Mouse (Mus musculus) lung, postnatal 0 days (tissue): ENCODE results near the gene Sun2.

Experiments
- CTCF ChIP-seq: IDR thresholded peaks from 2 replicates; pipeline ENCODE4 v1.5.1; 2016; ENCODE audit warnings: antibody characterized with exemption, mild to moderate bottlenecking
- EP300 ChIP-seq: IDR thresholded peaks from 2 replicates; pipeline ENCODE4 v1.6.1; 2016; ENCODE audit warnings: antibody characterized with exemption, mild to moderate bottlenecking, control low read depth

DNA sequence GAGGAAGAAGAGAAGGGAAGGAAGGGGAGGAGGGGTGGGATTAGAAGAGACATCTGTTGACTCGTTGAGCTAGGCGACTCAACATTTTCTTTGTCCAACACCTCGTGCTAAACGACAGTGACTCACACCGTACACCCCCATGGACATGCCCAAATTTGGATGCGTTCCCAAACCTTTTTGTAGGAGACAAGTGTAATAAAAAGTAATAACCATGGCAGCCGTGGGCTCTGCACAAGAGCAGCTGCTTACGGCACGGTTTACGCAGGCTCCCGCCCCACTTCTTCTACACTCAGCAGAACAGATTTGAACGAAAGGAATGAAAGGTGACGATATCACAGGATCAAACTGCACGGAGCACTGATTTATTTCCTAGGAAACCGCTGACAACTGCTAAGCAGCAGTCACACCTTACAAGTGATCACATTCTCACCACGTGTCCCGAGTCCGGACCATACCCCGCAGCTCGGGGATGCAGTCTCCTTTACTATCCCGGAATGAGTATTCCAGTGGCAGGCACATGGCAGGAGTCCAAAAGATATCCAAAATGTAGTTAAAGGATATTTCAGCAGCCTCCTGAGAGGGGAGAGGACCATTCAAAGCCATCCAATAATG lies 28.4 kb upstream of the Sun2 start:
- TF ChIP-seq CTCF, result no peak
- TF ChIP-seq EP300, result no peak
